In the genomic region with DNA sequence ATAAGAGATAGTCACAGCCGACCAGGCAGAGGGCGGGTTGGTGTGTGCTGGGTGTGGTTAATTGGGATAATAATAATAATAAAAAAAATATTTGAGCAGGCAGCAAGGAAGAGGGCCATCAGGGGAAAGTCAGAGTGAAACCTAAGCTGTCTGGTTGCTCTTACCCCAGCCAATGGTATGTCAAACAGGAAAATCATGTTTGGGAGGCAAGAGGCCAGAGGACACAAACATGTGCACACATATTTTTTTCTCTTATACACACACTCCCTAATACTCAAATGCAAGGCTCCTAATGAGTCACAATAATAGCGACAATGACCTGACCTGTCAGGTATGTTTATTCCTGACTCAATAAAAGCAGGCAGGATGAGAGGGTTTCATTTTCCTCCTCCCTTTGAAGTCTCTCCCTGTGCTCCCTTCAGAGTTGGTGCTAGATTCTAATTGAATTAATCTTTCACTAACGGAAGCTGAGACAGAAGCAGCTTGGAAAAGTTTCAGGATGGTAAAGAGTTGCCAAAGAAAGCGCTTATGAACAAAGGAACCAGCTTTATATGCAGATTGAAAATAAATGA, we compare ENCODE assay signal across 27 mouse cellular contexts. TPM values are rescaled to one million over a fixed set of nuclear protein-coding genes. Genes with fewer than 3 reads are reported as not detected.
A peak's percentile ranks its signal among the peaks of the same experiment; 100 is the strongest.
DNase-seq lines count a peak whose midpoint lies in the region; ATAC-seq and TF ChIP-seq lines count a peak whose summit lies in the region.
"Had no signal": no experiment of that assay in that cellular context is flagged by ENCODE, and none has a peak within 500 bp of the region (broad histone marks: within the 10 kb centered on the region; RNA-seq: fewer than 3 reads in every experiment).

No protein-coding gene starts in this region.

- H3K9me3 ChIP-seq in intestine, embryonic 14.5 days (ENCODE audit: control insufficient read depth, low read length) = no peaks in the 10 kb centered on the region
- H3K9me3 ChIP-seq in intestine, postnatal 0 days (ENCODE audit: control insufficient read depth) = no peaks in the 10 kb centered on the region
- no peaks in the 10 kb centered on the region for H3K9me3 ChIP-seq in intestine, embryonic 15.5 days
- H3K9me3 ChIP-seq: embryonic facial prominence, embryonic 13.5 days; heart, embryonic 15.5 days; limb, embryonic 12.5 days; liver, embryonic 12.5 days; midbrain, embryonic 13.5 days had no signal

- no peaks in the 10 kb centered on the region for H3K36me3 ChIP-seq in intestine, embryonic 14.5 days (ENCODE audit: control insufficient read depth, insufficient read depth, low read length)
- H3K36me3 ChIP-seq in intestine, postnatal 0 days (ENCODE audit: control insufficient read depth, insufficient read depth) = no peaks in the 10 kb centered on the region
- no peaks in the 10 kb centered on the region for H3K36me3 ChIP-seq in intestine, embryonic 15.5 days
- no peaks in the 10 kb centered on the region for H3K36me3 ChIP-seq in heart, adult 2 months (ENCODE audit: control insufficient read depth, insufficient read depth, low read length)
- H3K36me3 ChIP-seq: embryonic facial prominence, embryonic 13.5 days; heart, embryonic 15.5 days; limb, embryonic 12.5 days; liver, embryonic 12.5 days; midbrain, embryonic 13.5 days had no signal

- no peaks in the 10 kb centered on the region for H3K4me1 ChIP-seq in intestine, embryonic 14.5 days (replicated peaks; ENCODE audit: control insufficient read depth, insufficient read depth, low read length)
- H3K4me1 ChIP-seq in intestine, postnatal 0 days (replicated peaks; ENCODE audit: control insufficient read depth, insufficient read depth, low read length) = no peaks in the 10 kb centered on the region
- H3K4me1 ChIP-seq in intestine, embryonic 15.5 days (replicated peaks) = no peaks in the 10 kb centered on the region
- H3K4me1 ChIP-seq in heart, adult 2 months (ENCODE audit: control insufficient read depth, insufficient read depth, low read length) = no peaks in the 10 kb centered on the region
- H3K4me1 ChIP-seq: heart, embryonic 15.5 days; limb, embryonic 12.5 days; liver, embryonic 12.5 days; midbrain, embryonic 13.5 days had no signal

- no peaks in the 10 kb centered on the region for H3K27me3 ChIP-seq in intestine, embryonic 14.5 days (replicated peaks; ENCODE audit: control insufficient read depth, insufficient read depth, low read length)
- no peaks in the 10 kb centered on the region for H3K27me3 ChIP-seq in intestine, postnatal 0 days (replicated peaks; ENCODE audit: control insufficient read depth, insufficient read depth, low read length)
- no peaks in the 10 kb centered on the region for H3K27me3 ChIP-seq in intestine, embryonic 15.5 days (replicated peaks)
- no peaks in the 10 kb centered on the region for H3K27me3 ChIP-seq in heart, adult 2 months (ENCODE audit: control insufficient read depth, insufficient read depth, low read length)
- H3K27me3 ChIP-seq: CH12.LX; embryonic facial prominence, embryonic 13.5 days; heart, embryonic 15.5 days; limb, embryonic 12.5 days; liver, embryonic 12.5 days; midbrain, embryonic 13.5 days had no signal

- no peaks in the 10 kb centered on the region for H3K79me2 ChIP-seq in heart, adult 2 months (replicated peaks; ENCODE audit: control insufficient read depth, insufficient read depth, low read length)

- H3K27ac ChIP-seq in intestine, embryonic 14.5 days (ENCODE audit: low read depth) = no peak overlapping the region
- no peak overlapping the region for H3K27ac ChIP-seq in intestine, postnatal 0 days (ENCODE audit: low read depth, low read length)
- H3K27ac ChIP-seq in intestine, embryonic 15.5 days = no peak overlapping the region
- H3K27ac ChIP-seq in heart, adult 2 months = no peak overlapping the region
- H3K27ac ChIP-seq: embryonic facial prominence, embryonic 13.5 days; heart, embryonic 15.5 days; hindbrain, postnatal 0 days; limb, embryonic 12.5 days; liver, embryonic 12.5 days; midbrain, embryonic 13.5 days had no signal

- H3K4me3 ChIP-seq in intestine, embryonic 14.5 days (ENCODE audit: low read depth, low read length) = no peak overlapping the region
- no peak overlapping the region for H3K4me3 ChIP-seq in intestine, postnatal 0 days (ENCODE audit: low read depth, low read length)
- no peak overlapping the region for H3K4me3 ChIP-seq in intestine, embryonic 15.5 days (replicated peaks)
- no peak overlapping the region for H3K4me3 ChIP-seq in heart, adult 2 months
- H3K4me3 ChIP-seq: embryonic facial prominence, embryonic 13.5 days; heart, embryonic 15.5 days; limb, embryonic 12.5 days; liver, embryonic 12.5 days; midbrain, embryonic 13.5 days had no signal

- DNase-seq in intestine, embryonic 14.5 days (ENCODE audit: low spot score) = no peak
- peak; percentile 60 for DNase-seq in urinary bladder, postnatal 14 days (ENCODE audit: low spot score)
- no peak for DNase-seq in urinary bladder, postnatal 10 days (ENCODE audit: low spot score)
- DNase-seq in embryo, embryonic 10 days (ENCODE audit: low spot score) = no peak
- no peak for DNase-seq in heart, adult 2 months
- DNase-seq: cerebellum, adult 8-10 months; gastrocnemius, postnatal 10 days; heart, postnatal 4 days; lung, adult 2 months; right cerebral cortex, postnatal 25 days had no signal

- WGBS in intestine, embryonic 14.5 days = 44% methylated on average over 5 of the region's 5 CpGs
- WGBS in intestine, postnatal 0 days = 33% methylated on average over 5 of the region's 5 CpGs
- 45% methylated on average over 5 of the region's 5 CpGs for WGBS in intestine, embryonic 15.5 days
- WGBS in heart, adult 2 months = 57% methylated on average over 5 of the region's 5 CpGs

- H3K4me2 ChIP-seq in intestine, embryonic 14.5 days (ENCODE audit: low read length) = no peak overlapping the region
- H3K4me2 ChIP-seq in intestine, postnatal 0 days (replicated peaks; ENCODE audit: low read depth) = no peak overlapping the region
- H3K4me2 ChIP-seq in intestine, embryonic 15.5 days (replicated peaks) = no peak overlapping the region
- H3K4me2 ChIP-seq: embryonic facial prominence, embryonic 13.5 days; heart, embryonic 15.5 days; limb, embryonic 12.5 days; liver, embryonic 12.5 days; midbrain, embryonic 13.5 days had no signal

- TF ChIP-seq CTCF in intestine, postnatal 0 days (IDR thresholded peaks at IDR 0.05; ENCODE audit: low read depth) = no peak
- TF ChIP-seq CTCF in heart, adult 2 months (IDR thresholded peaks at IDR 0.05) = no peak

- TF ChIP-seq EP300 in heart, adult 2 months (IDR thresholded peaks at IDR 0.05; ENCODE audit: insufficient read depth, low read depth, low read length) = no peak

- 0 out of 2 replicates have a peak, but pooled peaks have one; percentile 19 for ATAC-seq in intestine, embryonic 14.5 days (replicated peaks; ENCODE audit: low FRiP score, low TSS enrichment, low read depth)
- ATAC-seq in intestine, postnatal 0 days = no peak
- peak; percentile 28; the same call in 1 of the 2 replicates for ATAC-seq in intestine, embryonic 15.5 days
- ATAC-seq: liver, embryonic 12.5 days had no signal

- H3K9ac ChIP-seq in intestine, embryonic 14.5 days (ENCODE audit: low read length) = no peak overlapping the region
- no peak overlapping the region for H3K9ac ChIP-seq in intestine, postnatal 0 days (ENCODE audit: low read depth, low read length)
- H3K9ac ChIP-seq in intestine, embryonic 15.5 days = no peak overlapping the region
- no peak overlapping the region for H3K9ac ChIP-seq in heart, adult 2 months (ENCODE audit: low read depth, low read length)
- H3K9ac ChIP-seq: embryonic facial prominence, embryonic 13.5 days; heart, embryonic 15.5 days; limb, embryonic 12.5 days; liver, embryonic 12.5 days; midbrain, embryonic 13.5 days had no signal

- TF ChIP-seq POLR2A in heart, adult 2 months (IDR thresholded peaks at IDR 0.05; ENCODE audit: insufficient read depth, low read depth, low read length) = no peak

- intact Hi-C loops in heart, adult 2 months (cut with DNase I) = no loop called here

RNA-seq across cellular contexts. Expression of a gene that starts 28.7 kb away (rescaled TPM):
- 7.3 and 8.6 TPM in 2 replicates for polyA plus RNA-seq in intestine, embryonic 14.5 days (2014; fragmentation: Nextera tagmentation; extraction: Ambion mirVana)
- polyA plus RNA-seq in intestine, postnatal 0 days (2015; fragmentation: Nextera tagmentation; extraction: Ambion mirVana) = 2.7 and 2.8 TPM in 2 replicates
- 7.7 and 9.8 TPM in 2 replicates for polyA plus RNA-seq in intestine, embryonic 15.5 days (2015; fragmentation: Nextera tagmentation; extraction: Ambion mirVana)
- total RNA-seq in heart, adult 2 months (2021) = 1 to 10 TPM; 1.6 to 2.0 TPM
- 1.9 and 2.1 TPM in 2 replicates for polyA plus RNA-seq in heart, adult 2 months (2012; rRNA removed)
- total RNA-seq: CH12.LX had no signal

RNA-seq across cellular contexts. Expression of a gene that starts 55.0 kb away (rescaled TPM):
- 14.1 TPM in 1 of 2 replicates, not detected in the other for polyA plus RNA-seq in intestine, embryonic 14.5 days (2014; fragmentation: Nextera tagmentation; extraction: Ambion mirVana)
- polyA plus RNA-seq in intestine, postnatal 0 days (2015; fragmentation: Nextera tagmentation; extraction: Ambion mirVana) = 10.5 and 17.9 TPM in 2 replicates
- 44.4 and 169 TPM in 2 replicates for polyA plus RNA-seq in intestine, embryonic 15.5 days (2015; fragmentation: Nextera tagmentation; extraction: Ambion mirVana)
- not detected for total RNA-seq in heart, adult 2 months (2021)
- polyA plus RNA-seq in heart, adult 2 months (2012; rRNA removed) = 0.67 TPM in 1 of 2 replicates, not detected in the other
- total RNA-seq: CH12.LX; common myeloid progenitor, adult 5-6 weeks; gastrocnemius, postnatal 10 days; heart, adult 8-10 months; heart, postnatal 4 days; hindbrain, postnatal 0 days; layer of hippocampus, postnatal 10 days; left cerebral cortex, postnatal 10 days; megakaryocyte, adult 5-6 weeks; MEL had no signal
- polyA plus RNA-seq: embryonic facial prominence, embryonic 13.5 days; forebrain, embryonic 11.5 days; heart, embryonic 15.5 days; hindbrain, postnatal 0 days; limb, embryonic 12.5 days; liver, embryonic 12.5 days; midbrain, embryonic 13.5 days; neural tube, embryonic 14.5 days had no signal

RNA-seq across cellular contexts. Expression of a gene that starts 59.6 kb away (rescaled TPM):
- 0.30 and 0.58 TPM in 2 replicates for polyA plus RNA-seq in intestine, embryonic 14.5 days (2014; fragmentation: Nextera tagmentation; extraction: Ambion mirVana)
- 0.72 and 1.5 TPM in 2 replicates for polyA plus RNA-seq in intestine, postnatal 0 days (2015; fragmentation: Nextera tagmentation; extraction: Ambion mirVana)
- polyA plus RNA-seq in intestine, embryonic 15.5 days (2015; fragmentation: Nextera tagmentation; extraction: Ambion mirVana) = 0.40 and 0.51 TPM in 2 replicates
- total RNA-seq in heart, adult 2 months (2021) = not detected
- not detected in 2 replicates for polyA plus RNA-seq in heart, adult 2 months (2012; rRNA removed)
- total RNA-seq: CH12.LX; common myeloid progenitor, adult 5-6 weeks; gastrocnemius, postnatal 10 days; heart, adult 8-10 months; heart, postnatal 4 days; hindbrain, postnatal 0 days; megakaryocyte, adult 5-6 weeks; MEL had no signal
- polyA plus RNA-seq: heart, embryonic 15.5 days had no signal
